In genomic region chr12:109397175-109398058, GRCm38 (mm10) we compare ENCODE assay signal across 11 mouse cellular contexts. TPM values are rescaled to one million over a fixed set of nuclear protein-coding genes. Genes with fewer than 3 reads are reported as not detected.
DNase-seq lines count a peak whose midpoint lies in the region; ATAC-seq lines count a peak whose summit lies in the region.
"Had no signal": no experiment of that assay in that cellular context is flagged by ENCODE, and none has a peak within 500 bp of the region (broad histone marks: within the 10 kb centered on the region; RNA-seq: fewer than 3 reads in every experiment).

No protein-coding gene starts in this region.

- WGBS in hindbrain, embryonic 13.5 days = 45% methylated on average over 12 of the region's 12 CpGs
- WGBS in hindbrain, embryonic 14.5 days = 36% methylated on average over 11 of the region's 12 CpGs
- 54% methylated on average over 12 of the region's 12 CpGs for WGBS in neural tube, embryonic 15.5 days

- ATAC-seq in hindbrain, embryonic 13.5 days (ENCODE audit: low FRiP score) = no peak
- ATAC-seq in hindbrain, embryonic 14.5 days (ENCODE audit: low FRiP score) = no peak
- no peak for ATAC-seq in neural tube, embryonic 15.5 days (ENCODE audit: low FRiP score)
- ATAC-seq in granulocyte monocyte progenitor cell, adult 5-6 weeks (replicated peaks; ENCODE audit: poor library complexity, severe bottlenecking) = no peak

- peaks cover 70% of the 10 kb centered on the region for H3K4me1 ChIP-seq in hindbrain, embryonic 13.5 days (replicated peaks)
- H3K4me1 ChIP-seq in hindbrain, embryonic 14.5 days (replicated peaks; ENCODE audit: control insufficient read depth, insufficient read depth, low read length) = peaks cover 31% of the 10 kb centered on the region
- peaks cover 65% of the 10 kb centered on the region for H3K4me1 ChIP-seq in neural tube, embryonic 15.5 days

- no peaks in the 10 kb centered on the region for H3K36me3 ChIP-seq in hindbrain, embryonic 13.5 days
- H3K36me3 ChIP-seq in hindbrain, embryonic 14.5 days (replicated peaks; ENCODE audit: control insufficient read depth, insufficient read depth) = no peaks in the 10 kb centered on the region
- H3K36me3 ChIP-seq in neural tube, embryonic 15.5 days = no peaks in the 10 kb centered on the region
- H3K36me3 ChIP-seq: embryonic facial prominence, embryonic 12.5 days had no signal

- no peaks in the 10 kb centered on the region for H3K9me3 ChIP-seq in hindbrain, embryonic 13.5 days
- no peaks in the 10 kb centered on the region for H3K9me3 ChIP-seq in hindbrain, embryonic 14.5 days (ENCODE audit: control insufficient read depth, low read length)
- H3K9me3 ChIP-seq in neural tube, embryonic 15.5 days (replicated peaks) = no peaks in the 10 kb centered on the region
- H3K9me3 ChIP-seq: embryonic facial prominence, embryonic 12.5 days had no signal

- 0 out of 2 replicates have a peak, but pooled peaks cover 4% of the 10 kb centered on the region for H3K27me3 ChIP-seq in hindbrain, embryonic 13.5 days
- no peaks in the 10 kb centered on the region for H3K27me3 ChIP-seq in hindbrain, embryonic 14.5 days (ENCODE audit: control insufficient read depth, insufficient read depth, low read length)
- H3K27me3 ChIP-seq in neural tube, embryonic 15.5 days (replicated peaks) = 0 out of 2 replicates have a peak, but pooled peaks cover 5% of the 10 kb centered on the region

- no peak overlapping the region for H3K4me3 ChIP-seq in hindbrain, embryonic 13.5 days
- no peak overlapping the region for H3K4me3 ChIP-seq in hindbrain, embryonic 14.5 days (replicated peaks; ENCODE audit: low read length)
- no peak overlapping the region for H3K4me3 ChIP-seq in neural tube, embryonic 15.5 days (replicated peaks)
- H3K4me3 ChIP-seq: embryonic facial prominence, embryonic 12.5 days had no signal

- H3K9ac ChIP-seq in hindbrain, embryonic 13.5 days = no peak overlapping the region
- H3K9ac ChIP-seq in hindbrain, embryonic 14.5 days = no peak overlapping the region
- H3K9ac ChIP-seq in neural tube, embryonic 15.5 days (replicated peaks) = no peak overlapping the region
- H3K9ac ChIP-seq: embryonic facial prominence, embryonic 12.5 days; liver, embryonic 14.5 days had no signal

- H3K4me2 ChIP-seq in hindbrain, embryonic 13.5 days = no peak overlapping the region
- H3K4me2 ChIP-seq in hindbrain, embryonic 14.5 days (replicated peaks) = no peak overlapping the region
- H3K4me2 ChIP-seq in neural tube, embryonic 15.5 days = no peak overlapping the region
- H3K4me2 ChIP-seq: embryonic facial prominence, embryonic 12.5 days had no signal

- peak; percentile 57 to 66 for DNase-seq in cerebellum, postnatal 10 days
- no peak for DNase-seq in cerebellum, adult 8-10 months
- no peak for DNase-seq in hindbrain, embryonic 14.5 days (ENCODE audit: low spot score)
- peak; percentile 46 for DNase-seq in neural tube, embryonic 10.5 days (ENCODE audit: extremely low spot score, low spot score)
- no peak for DNase-seq in spleen, postnatal 14 days (ENCODE audit: low spot score in 2 of 2)
- DNase-seq: layer of hippocampus, adult 9-11 months had no signal

- 0 out of 2 replicates have a peak overlapping the region, but pooled peaks have one; percentile 6 for H3K27ac ChIP-seq in hindbrain, embryonic 13.5 days
- H3K27ac ChIP-seq in hindbrain, embryonic 14.5 days = no peak overlapping the region
- no peak overlapping the region for H3K27ac ChIP-seq in neural tube, embryonic 15.5 days (replicated peaks)
- H3K27ac ChIP-seq: embryonic facial prominence, embryonic 12.5 days; liver, embryonic 14.5 days had no signal

RNA-seq across cellular contexts. Expression of gene Dlk1, which starts 55.2 kb away (rescaled TPM):
- 88.0 and 102 TPM in 2 replicates for polyA plus RNA-seq in hindbrain, embryonic 13.5 days (2015; fragmentation: Nextera tagmentation; extraction: Ambion mirVana)
- 62.6 and 73.4 TPM in 2 replicates for polyA plus RNA-seq in hindbrain, embryonic 14.5 days (2014; fragmentation: Nextera tagmentation; extraction: Ambion mirVana)
- polyA plus RNA-seq in neural tube, embryonic 15.5 days (2015; fragmentation: Nextera tagmentation; extraction: Ambion mirVana) = 96.8 and 132 TPM in 2 replicates
- total RNA-seq in granulocyte monocyte progenitor cell, adult 5-6 weeks (2014; fragmentation: Nextera tagmentation) = not detected in 2 replicates
- not detected in 2 replicates for total RNA-seq in granulocyte monocyte progenitor cell, adult 5-6 weeks (2017)

Comparison
In these comparisons a context has a peak if more than half of its experiments do, and no peak if none do; other contexts are left out.
1. DNase-seq: peak in cerebellum, postnatal 10 days (2 of 2) and neural tube, embryonic 10.5 days (single experiment); none in cerebellum, adult 8-10 months (single experiment), hindbrain, embryonic 14.5 days (single experiment) and spleen, postnatal 14 days (0 of 2).